Mouse (Mus musculus) CH12.LX (cell line): Measurements from ENCODE around the gene Zbtb1.
A peak's percentile ranks its signal among the peaks of the same experiment; 100 is the strongest.

ENCODE experiments used
- CTCF ChIP-seq, 2 experiments: IDR thresholded peaks in 1 of 2; conservative IDR thresholded peaks in 1 of 2; 2 replicates each; pipeline ENCODE4 v1.5.1; 2011 to 2012; ENCODE audit warnings: low read depth in 2 of 2, low read length in 2 of 2, improper control_type of control experiment in 1 of 2, inconsistent platforms in 1 of 2, mild to moderate bottlenecking in 1 of 2, moderate library complexity in 1 of 2
- E2F4 ChIP-seq: IDR thresholded peaks from 2 replicates; pipeline ENCODE4 v1.6.1; 2011; ENCODE audit warnings: low read depth, low read length, improper control_type of control experiment; ENCODE audit not compliant: insufficient replicate concordance
- EP300 ChIP-seq: IDR thresholded peaks from 2 replicates; pipeline ENCODE4 v1.6.1; 2011; ENCODE audit warnings: low read length, improper control_type of control experiment
- ETS1 ChIP-seq: conservative IDR thresholded peaks from 2 replicates; pipeline ENCODE4 v1.6.1; 2012; ENCODE audit warnings: low read depth, mild to moderate bottlenecking, inconsistent platforms, low read length, improper control_type of control experiment, moderate library complexity
- GABPA ChIP-seq: IDR thresholded peaks from 2 replicates; pipeline ENCODE4 v1.6.1; 2012; ENCODE audit warnings: low read depth, low read length, improper control_type of control experiment, inconsistent platforms; ENCODE audit not compliant: insufficient replicate concordance
- MAZ ChIP-seq: IDR thresholded peaks from 2 replicates; pipeline ENCODE4 v1.6.1; 2012; ENCODE audit warnings: low read depth, mild to moderate bottlenecking, inconsistent platforms, low read length, improper control_type of control experiment, moderate library complexity
- NELFE ChIP-seq: IDR thresholded peaks from 2 replicates; pipeline ENCODE4 v1.6.1; 2011; ENCODE audit warnings: low read depth, low read length, improper control_type of control experiment
- RAD21 ChIP-seq: IDR thresholded peaks from 2 replicates; pipeline ENCODE4 v1.6.1; 2011; ENCODE audit warnings: low read depth, mild to moderate bottlenecking, low read length, improper control_type of control experiment, moderate library complexity
- UBTF ChIP-seq: IDR thresholded peaks from 2 replicates; pipeline ENCODE4 v1.6.1; 2012; ENCODE audit warnings: low read depth, mild to moderate bottlenecking, inconsistent platforms, low read length, improper control_type of control experiment, moderate library complexity
- ZNF384 ChIP-seq: IDR thresholded peaks from 2 replicates; pipeline ENCODE4 v1.6.1; 2012; ENCODE audit warnings: low read depth, low read length, improper control_type of control experiment, inconsistent platforms

GRCm38 (mm10) chr12:76349680-76350220, 20.3 kb upstream of the Zbtb1 start:
- TF ChIP-seq NELFE (no peak), CTCF (conservative IDR thresholded peaks at IDR 0.05 in 1 of 2, IDR thresholded peaks at IDR 0.05 in 1 of 2; ENCODE audit: low read depth in 2 of 2, low read length in 2 of 2) (no peak), EP300 (0 out of 2 replicates have a peak, but pooled peaks have one; percentile 40), E2F4 (no peak), RAD21 (no peak), UBTF (no peak), MAZ (no peak), GABPA (no peak), ETS1 (peak; percentile 58), ZNF384 (no peak)
